Mouse (Mus musculus) left cerebral cortex, postnatal 36 days (tissue): Measurements from ENCODE around the gene Nfia. TPM values are rescaled to one million over a fixed set of nuclear protein-coding genes. Genes with fewer than 3 reads are reported as not detected.

Experiments used
- DNase-seq, 2 experiments: peaks; one replicate each; pipeline ENCODE4 v3.0.0; 2021 to 2022; ENCODE audit warnings: low spot score in 2 of 2, mixed read lengths in 1 of 2
- intact Hi-C: fragments of 180-260 bp; cut with DNase I; formaldehyde crosslinking; loops from one replicate; pipeline ENCODE4 v1.15.1; 2025
- total RNA-seq, 2 experiments: library from RNA; stranded (reverse); gene quantifications; 2 replicates each; pipeline ENCODE4 v1.2.3; 2021

Nfia gene
- total RNA-seq, 2 experiments from 2014 or later: 62.9 to 75.3 TPM

GRCm38 (mm10) chr4:97778211-97779002, 5.9 kb downstream of the Nfia start:
- intact Hi-C loops: loop anchor here (5.0 to 10.0 kb wide), 2 partner anchors 194 to 544 kb away; no protein-coding TSS in a partner anchor
- peak in 1 of 2 experiments; percentile 35 for DNase-seq

GRCm38 (mm10) chr4:97779003-97779930, 6.7 kb downstream of the Nfia start:
- no peak for DNase-seq
- intact Hi-C loops: loop anchor here (5.0 to 10.0 kb wide), 2 partner anchors 194 to 543 kb away; no protein-coding TSS in a partner anchor

GRCm38 (mm10) chr4:97780024-97780423, 7.5 kb downstream of the Nfia start:
- DNase-seq: no peak
- intact Hi-C loops: no loop called here

- DNase-seq: no peak
- intact Hi-C loops: no loop called here
Measured at GRCm38 (mm10) chr4:97780666-97781435, 8.3 kb downstream of the Nfia start.

GRCm38 (mm10) chr4:97782069-97782468, 9.5 kb downstream of the Nfia start:
- intact Hi-C loops: no loop called here
- no peak for DNase-seq

- intact Hi-C loops: no loop called here
- no peak for DNase-seq
Measured at GRCm38 (mm10) chr4:97782497-97782896, 10.0 kb downstream of the Nfia start.

- intact Hi-C loops: no loop called here
- no peak for DNase-seq
Measured at GRCm38 (mm10) chr4:97783073-97783879, 10.7 kb downstream of the Nfia start.

- no peak for DNase-seq
- intact Hi-C loops: no loop called here
Measured at GRCm38 (mm10) chr4:97784236-97784635, 11.7 kb downstream of the Nfia start.

- intact Hi-C loops: no loop called here
- DNase-seq: no peak
Measured at GRCm38 (mm10) chr4:97785547-97786271, 13.2 kb downstream of the Nfia start.

GRCm38 (mm10) chr4:97786571-97786970, 14.0 kb downstream of the Nfia start:
- intact Hi-C loops: no loop called here
- no peak for DNase-seq

- intact Hi-C loops: no loop called here
- DNase-seq: peak in 1 of 2 experiments; percentile 46
Measured at GRCm38 (mm10) chr4:97787515-97787914, 15.0 kb downstream of the Nfia start.

GRCm38 (mm10) chr4:97788537-97788936, 16.0 kb downstream of the Nfia start:
- no peak for DNase-seq
- intact Hi-C loops: no loop called here

- intact Hi-C loops: no loop called here
- DNase-seq: no peak
Measured at GRCm38 (mm10) chr4:97793931-97794330, 21.4 kb downstream of the Nfia start.

GRCm38 (mm10) chr4:97794865-97795264, 22.3 kb downstream of the Nfia start:
- intact Hi-C loops: no loop called here
- DNase-seq: no peak

- DNase-seq: no peak
- intact Hi-C loops: no loop called here
Measured at GRCm38 (mm10) chr4:97795957-97796356, 23.4 kb downstream of the Nfia start.

- intact Hi-C loops: no loop called here
- no peak for DNase-seq
Measured at GRCm38 (mm10) chr4:97796505-97796904, 24.0 kb downstream of the Nfia start.

- intact Hi-C loops: no loop called here
Measured at GRCm38 (mm10) chr4:97803791-97804190, 31.3 kb downstream of the Nfia start.

GRCm38 (mm10) chr4:97804638-97805037, 32.1 kb downstream of the Nfia start:
- intact Hi-C loops: no loop called here
- DNase-seq: no peak

More at GRCm38 (mm10) chr4:97803791-97804190, 31.3 kb downstream of the Nfia start:
- no peak for DNase-seq
